Mouse (Mus musculus) heart, postnatal 0 days (tissue): ENCODE results near the gene Rasl11b. TPM values are rescaled to one million over a fixed set of nuclear protein-coding genes. Genes with fewer than 3 reads are reported as not detected.
A peak's percentile ranks its signal among the peaks of the same experiment; 100 is the strongest.

ENCODE experiments used
- ATAC-seq: fragments of 200-750 bp; cut with Nextera tagmentation; 2 replicates; pipeline ENCODE4 v1.8.0; 2017; ENCODE audit warnings: low read depth, moderate number of reproducible peaks, moderate library complexity; ENCODE audit not compliant: insufficient read depth
- DNase-seq: peaks from one replicate; pipeline ENCODE4 v3.0.0-alpha.2; 2016; ENCODE audit warnings: low spot score
- H3K27ac ChIP-seq: fragments of 300-500 bp; sonication (generic); 2 replicates; pipeline ENCODE4 v1.5.1; 2014; ENCODE audit warnings: low read depth, mild to moderate bottlenecking
- H3K27me3 ChIP-seq: fragments of 300-500 bp; sonication (generic); 2 replicates; pipeline ENCODE4 v1.6.1; 2014; ENCODE audit warnings: low read length, mixed read lengths; ENCODE audit not compliant: control insufficient read depth, insufficient read depth
- H3K36me3 ChIP-seq: fragments of 300-500 bp; sonication (generic); replicated peaks from 2 replicates; pipeline ENCODE4 v1.6.1; 2014; ENCODE audit warnings: low read length, mixed read lengths; ENCODE audit not compliant: control insufficient read depth, insufficient read depth
- H3K4me1 ChIP-seq: fragments of 300-500 bp; sonication (generic); 2 replicates; pipeline ENCODE4 v1.6.1; 2014; ENCODE audit warnings: antibody characterized with exemption; ENCODE audit not compliant: control insufficient read depth, insufficient read depth
- H3K4me2 ChIP-seq: fragments of 300-500 bp; sonication (generic); 2 replicates; pipeline ENCODE4 v1.6.1; 2014; ENCODE audit warnings: low read depth, mild to moderate bottlenecking, low read length, moderate library complexity
- H3K4me3 ChIP-seq: fragments of 300-500 bp; sonication (generic); 2 replicates; pipeline ENCODE4 v1.5.1; 2014; ENCODE audit warnings: low read depth, low read length
- H3K9ac ChIP-seq: fragments of 300-500 bp; sonication (generic); replicated peaks from 2 replicates; pipeline ENCODE4 v1.6.1; 2014; ENCODE audit warnings: low read depth, low read length, mixed read lengths
- H3K9me3 ChIP-seq: fragments of 300-500 bp; sonication (generic); replicated peaks from 2 replicates; pipeline ENCODE4 v1.6.1; 2016; ENCODE audit warnings: low read length; ENCODE audit not compliant: control insufficient read depth
- CTCF ChIP-seq: IDR thresholded peaks from 2 replicates; pipeline ENCODE4 v1.5.1; 2016; ENCODE audit warnings: antibody characterized with exemption, control low read depth, low read depth
- EP300 ChIP-seq: IDR thresholded peaks from 2 replicates; pipeline ENCODE4 v1.6.1; 2016; ENCODE audit warnings: antibody characterized with exemption, low read depth
- WGBS: fragments of 180-500 bp; shearing (Covaris S2); extraction: QIAGEN DNeasy Blood & Tissue Kit; methylation state at CpG from one replicate; pipeline ENCODE4 v1.1.7; 2014; 5-methylcytosine and 5-hydroxymethylcytosine counted together
- polyA plus RNA-seq: library from polyadenylated mRNA; unstranded; fragments of >200 nt; fragmentation: Nextera tagmentation; extraction: Ambion mirVana; gene quantifications from 2 replicates; pipeline ENCODE4 v1.2.1, GENCODE M21; 2015
- total RNA-seq: library from RNA; depleted of rRNA; stranded (reverse); fragments of >200 nt; gene quantifications from 2 replicates; pipeline ENCODE4 v1.2.3, GENCODE M21; 2014; ENCODE audit warnings: low replicate concordance

The Rasl11b gene
- total and polyA plus RNA-seq, 2 experiments from 2014 or later = 24.5 to 67.8 TPM

- no peak overlapping the region for H3K4me2 ChIP-seq
- H3K4me1 ChIP-seq = peaks cover 45% of the 10 kb centered on the region
- H3K9ac ChIP-seq = no peak overlapping the region
- H3K27me3 ChIP-seq = no peaks in the 10 kb centered on the region
- DNase-seq = no peak
- no peaks in the 10 kb centered on the region for H3K9me3 ChIP-seq
- 74% methylated on average over 4 of the region's 4 CpGs for WGBS
- H3K36me3 ChIP-seq = no peaks in the 10 kb centered on the region
- ATAC-seq = no peak
- H3K27ac ChIP-seq = no peak overlapping the region
- TF ChIP-seq EP300 (no peak), CTCF (no peak)
- no peak overlapping the region for H3K4me3 ChIP-seq
Observed at GRCm38 (mm10) chr5:74209640-74210039, 14.6 kb downstream of the Rasl11b start.

DNA sequence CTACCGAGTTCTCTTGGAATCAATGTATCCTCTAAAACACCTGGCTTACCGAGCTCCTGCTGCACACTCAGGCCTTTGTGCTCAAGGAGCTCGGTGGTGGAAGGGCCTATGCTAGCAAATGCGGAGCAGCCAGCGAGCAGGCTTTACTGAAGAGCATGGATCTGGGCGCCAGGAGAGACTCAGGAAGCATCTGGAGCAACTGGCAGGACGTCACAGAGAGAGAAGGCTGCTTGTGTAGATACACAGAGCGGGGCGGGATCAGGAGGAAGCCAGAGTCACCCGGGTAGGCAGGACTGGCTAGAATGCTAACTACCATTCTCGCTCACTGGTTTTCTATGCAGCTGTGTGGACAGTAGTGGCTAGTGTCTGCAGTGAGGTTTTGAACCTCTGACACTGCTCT is 16.3 kb downstream of the Rasl11b start:
- Histone ChIP-seq H3K9ac (no peak overlapping the region), H3K4me1 (peaks cover 33% of the 10 kb centered on the region), H3K27me3 (no peaks in the 10 kb centered on the region), H3K4me3 (no peak overlapping the region), H3K9me3 (no peaks in the 10 kb centered on the region), H3K36me3 (no peaks in the 10 kb centered on the region), H3K27ac (no peak overlapping the region), H3K4me2 (no peak overlapping the region)
- DNase-seq = peak; percentile 57
- 0 out of 2 replicates have a peak, but pooled peaks have one; percentile 7 for ATAC-seq
- TF ChIP-seq EP300 (no peak), CTCF (no peak)
- 54% methylated on average over 11 of the region's 11 CpGs for WGBS

DNA sequence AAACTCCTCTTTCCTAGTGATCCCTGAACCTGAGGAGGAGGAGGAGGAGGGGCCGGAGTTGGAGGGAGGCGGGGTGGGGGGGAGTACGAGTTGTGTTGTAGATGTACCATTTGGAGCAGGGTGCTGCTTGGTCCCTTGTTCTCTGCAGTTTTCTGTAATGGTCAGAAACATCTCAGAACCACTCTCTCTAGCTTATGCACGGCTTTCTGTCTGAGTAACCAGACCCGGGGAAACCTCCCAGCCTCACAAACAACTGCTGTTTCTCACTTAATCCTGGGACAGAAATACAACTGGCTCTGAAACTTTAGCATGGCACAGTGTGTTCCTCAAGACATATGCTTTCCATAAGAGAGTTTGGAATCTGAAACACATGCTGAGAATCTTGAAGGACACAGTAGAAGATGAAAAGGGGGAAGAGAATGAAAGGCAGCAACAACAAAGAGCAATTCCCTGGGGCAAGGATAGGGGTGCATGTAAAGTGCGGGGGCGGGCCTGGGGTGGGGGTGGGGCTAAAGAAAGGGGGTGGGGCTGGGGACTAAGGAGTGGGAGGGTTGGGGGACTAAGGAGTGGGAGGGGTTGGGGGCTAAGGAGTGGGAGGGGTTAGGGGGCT is 19.5 kb downstream of the Rasl11b start:
- ATAC-seq = no peak

DNA sequence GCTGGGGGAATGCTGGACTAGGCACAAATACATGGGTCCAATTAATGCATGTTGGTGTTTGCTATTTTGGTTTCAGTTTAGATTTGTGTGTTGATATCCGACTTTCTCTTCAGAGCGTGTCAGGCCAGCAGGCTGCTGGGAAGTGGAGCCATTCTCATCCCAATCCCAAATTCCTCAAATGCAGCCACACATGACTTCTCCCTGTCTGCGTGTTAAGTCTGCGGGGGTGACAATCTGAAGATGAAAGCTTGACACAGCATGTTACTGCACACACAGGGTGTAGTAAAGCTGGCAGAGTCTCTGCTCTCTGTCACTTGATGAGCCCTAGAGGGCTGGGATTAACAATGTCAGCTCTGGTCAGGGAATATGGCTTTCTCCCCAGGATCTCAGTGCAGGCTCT is 20.0 kb downstream of the Rasl11b start:
- Histone ChIP-seq H3K9ac (no peak overlapping the region), H3K4me1 (peaks cover 4% of the 10 kb centered on the region; the same call in 1 of the 2 replicates), H3K4me2 (no peak overlapping the region), H3K27ac (no peak overlapping the region), H3K9me3 (no peaks in the 10 kb centered on the region), H3K27me3 (no peaks in the 10 kb centered on the region), H3K4me3 (no peak overlapping the region), H3K36me3 (no peaks in the 10 kb centered on the region)
- WGBS = 58% methylated on average over 4 of the region's 4 CpGs
- DNase-seq (no peak), ATAC-seq (no peak)
- TF ChIP-seq CTCF (no peak), EP300 (no peak)

More for the DNA sequence above, 19.5 kb downstream of the Rasl11b start:
- no peak for TF ChIP-seq EP300
- TF ChIP-seq CTCF = no peak
- DNase-seq = no peak
- H3K4me3 ChIP-seq = no peak overlapping the region
- no peak overlapping the region for H3K27ac ChIP-seq
- no peak overlapping the region for H3K9ac ChIP-seq
- no peaks in the 10 kb centered on the region for H3K36me3 ChIP-seq
- WGBS = 42% methylated on average over 7 of the region's 7 CpGs
- no peaks in the 10 kb centered on the region for H3K27me3 ChIP-seq
- H3K9me3 ChIP-seq = no peaks in the 10 kb centered on the region
- peaks cover 9% of the 10 kb centered on the region; the same call in 1 of the 2 replicates for H3K4me1 ChIP-seq
- no peak overlapping the region for H3K4me2 ChIP-seq

DNA sequence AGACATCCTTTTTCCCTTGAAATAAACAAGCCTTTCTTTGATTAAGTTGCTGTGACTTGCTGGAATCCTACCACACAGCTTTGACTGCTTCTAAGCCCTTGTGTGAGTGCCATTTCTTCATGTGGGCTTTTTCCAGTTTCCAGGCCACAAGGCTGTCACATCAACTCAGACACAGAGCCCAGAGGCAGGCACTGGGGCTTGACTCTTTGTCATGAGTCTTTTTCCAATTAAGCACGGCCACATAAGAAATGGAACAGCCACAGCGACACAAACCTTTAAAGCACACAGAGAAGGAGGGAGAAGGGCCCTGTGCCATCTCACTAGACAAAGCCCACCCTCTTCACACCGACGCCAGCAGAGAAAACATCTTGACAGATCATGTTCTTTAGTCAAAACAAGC is 23.4 kb downstream of the Rasl11b start:
- H3K27me3 ChIP-seq = no peaks in the 10 kb centered on the region
- no peaks in the 10 kb centered on the region for H3K36me3 ChIP-seq
- H3K4me2 ChIP-seq = no peak overlapping the region
- 73% methylated on average over 4 of the region's 4 CpGs for WGBS
- no peak overlapping the region for H3K4me3 ChIP-seq
- DNase-seq (no peak), ATAC-seq (no peak)
- H3K9me3 ChIP-seq = no peaks in the 10 kb centered on the region
- no peaks in the 10 kb centered on the region for H3K4me1 ChIP-seq
- H3K27ac ChIP-seq = no peak overlapping the region
- no peak overlapping the region for H3K9ac ChIP-seq
- TF ChIP-seq CTCF = no peak
- TF ChIP-seq EP300 = no peak

GRCm38 (mm10) chr5:74222626-74223025 is 27.5 kb downstream of the Rasl11b start:
- H3K9ac ChIP-seq = no peak overlapping the region
- no peak overlapping the region for H3K4me2 ChIP-seq
- no peaks in the 10 kb centered on the region for H3K9me3 ChIP-seq
- ATAC-seq (no peak), DNase-seq (no peak)
- 64% methylated on average over 4 of the region's 4 CpGs for WGBS
- no peak overlapping the region for H3K27ac ChIP-seq
- TF ChIP-seq EP300 (no peak), CTCF (no peak)
- H3K4me1 ChIP-seq = no peaks in the 10 kb centered on the region
- no peaks in the 10 kb centered on the region for H3K27me3 ChIP-seq
- no peak overlapping the region for H3K4me3 ChIP-seq
- H3K36me3 ChIP-seq = no peaks in the 10 kb centered on the region
